Mouse (Mus musculus) T-helper 1 cell (primary cell): ENCODE results near the gene Lpin2.

Experiments
- in situ Hi-C: fragments of 300-600 bp; cut with MboI, MseI; formaldehyde crosslinking; loops from one replicate; pipeline ENCODE4 v1.15.1; 2025; ENCODE audit warnings: high pct_unique_total_duplicates

The Lpin2 gene

GRCm38 (mm10) chr17:71290486-71291410 is 108.4 kb downstream of the Lpin2 start:
- in situ Hi-C loops = no loop called here

GRCm38 (mm10) chr17:71291897-71292420 is 109.6 kb downstream of the Lpin2 start:
- in situ Hi-C loops = no loop called here

- in situ Hi-C loops = no loop called here
Observed at GRCm38 (mm10) chr17:71292897-71293296, 110.5 kb downstream of the Lpin2 start.

- in situ Hi-C loops = no loop called here
Observed at GRCm38 (mm10) chr17:71294570-71294969, 112.2 kb downstream of the Lpin2 start.
